Comparison of ENCODE assay signal across 9 mouse cellular contexts in the genomic region with DNA sequence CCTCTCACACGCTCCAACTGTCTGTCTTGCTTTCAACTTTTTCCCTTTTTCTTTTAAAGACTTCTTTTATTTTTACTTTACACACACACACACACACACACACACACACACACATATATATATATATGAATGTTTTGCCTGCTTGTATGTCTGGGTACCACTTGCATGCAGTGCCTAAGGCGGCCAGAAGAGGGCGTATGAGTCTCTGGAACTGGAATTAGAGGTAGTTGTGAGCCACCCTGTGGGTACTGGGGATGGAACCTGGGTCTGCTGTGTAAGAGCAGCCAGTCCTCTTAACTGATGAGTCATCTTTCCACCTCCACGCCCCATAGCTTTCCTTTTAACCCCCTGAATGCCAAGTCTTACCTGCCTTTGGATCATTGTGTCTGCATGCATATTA. TPM values are rescaled to one million over a fixed set of nuclear protein-coding genes. Genes with fewer than 3 reads are reported as not detected.
A peak's percentile ranks its signal among the peaks of the same experiment; 100 is the strongest.
DNase-seq lines count a peak whose midpoint lies in the region; ATAC-seq and TF ChIP-seq lines count a peak whose summit lies in the region.
"Had no signal": no experiment of that assay in that cellular context is flagged by ENCODE, and none has a peak within 500 bp of the region (broad histone marks: within the 10 kb centered on the region; RNA-seq: fewer than 3 reads in every experiment).

No protein-coding gene starts in this region.

- TF ChIP-seq POLR2A in liver, adult 2 months (IDR thresholded peaks at IDR 0.05; ENCODE audit: extremely low read depth, insufficient read depth, low read length), result no peak
- TF ChIP-seq POLR2A in cortical plate, adult 2 months (IDR thresholded peaks at IDR 0.05; ENCODE audit: extremely low read depth, insufficient read depth, low read length), result no peak

- H3K27me3 ChIP-seq in liver, adult 2 months (ENCODE audit: control insufficient read depth, insufficient read depth, low read length), result no peaks in the 10 kb centered on the region
- peaks cover 22% of the 10 kb centered on the region for H3K27me3 ChIP-seq in liver, embryonic 12.5 days (replicated peaks)

- DNase-seq in adrenal gland, adult 18-20 months (ENCODE audit: low spot score in 2 of 2), result peak; percentile 26 to 43
- no peak for DNase-seq in adrenal gland, adult 8-10 months
- peak; percentile 15 for DNase-seq in liver, adult 2 months (ENCODE audit: extremely low read depth, low read depth, low spot score)
- peak; percentile 39 for DNase-seq in mesoderm, embryonic 11.5 days (ENCODE audit: low read depth, low spot score)
- no peak for DNase-seq in gastrocnemius, postnatal 10 days
- no peak for DNase-seq in gastrocnemius, adult 8-10 months (ENCODE audit: low spot score in 2 of 2)

- no peak overlapping the region for H3K27ac ChIP-seq in liver, adult 2 months (replicated peaks; ENCODE audit: insufficient read depth, low read depth, low read length)
- H3K27ac ChIP-seq in liver, embryonic 12.5 days, result no peak overlapping the region
- H3K27ac ChIP-seq in cortical plate, adult 2 months (ENCODE audit: insufficient read depth, low read length), result no peak overlapping the region

- peaks cover 7% of the 10 kb centered on the region for H3K4me1 ChIP-seq in liver, adult 2 months (ENCODE audit: control insufficient read depth, insufficient read depth, low read length)
- H3K4me1 ChIP-seq in liver, embryonic 12.5 days, result peaks cover 9% of the 10 kb centered on the region; the same call in 1 of the 2 replicates
- H3K4me1 ChIP-seq in cortical plate, adult 2 months (ENCODE audit: control insufficient read depth, insufficient read depth, low read length), result peaks cover 5% of the 10 kb centered on the region

- WGBS in liver, adult 2 months, result 38% methylated on average over 4 of the region's 4 CpGs
- 21% methylated on average over 4 of the region's 4 CpGs for WGBS in liver, embryonic 12.5 days (ENCODE audit: insufficient replicate concordance)

- no peak overlapping the region for H3K9ac ChIP-seq in liver, adult 2 months (ENCODE audit: low read depth, low read length)
- no peak overlapping the region for H3K9ac ChIP-seq in liver, embryonic 12.5 days

- H3K79me2 ChIP-seq in liver, adult 2 months (ENCODE audit: control insufficient read depth, insufficient read depth, low read length), result no peaks in the 10 kb centered on the region

- H3K4me3 ChIP-seq in liver, adult 2 months (ENCODE audit: insufficient read depth, low read depth, low read length), result no peak overlapping the region
- H3K4me3 ChIP-seq in liver, embryonic 12.5 days, result no peak overlapping the region
- no peak overlapping the region for H3K4me3 ChIP-seq in cortical plate, adult 2 months (ENCODE audit: insufficient read depth, low read length)

- TF ChIP-seq CTCF in liver, adult 2 months (IDR thresholded peaks at IDR 0.05; ENCODE audit: low read depth, low read length), result peak; percentile 70
- TF ChIP-seq CTCF in cortical plate, adult 2 months (IDR thresholded peaks at IDR 0.05; ENCODE audit: extremely low read depth, insufficient read depth, low read length), result peak; percentile 37

- no peak overlapping the region for H3K4me2 ChIP-seq in liver, embryonic 12.5 days

- no peak for ATAC-seq in liver, embryonic 12.5 days

- no peaks in the 10 kb centered on the region for H3K9me3 ChIP-seq in liver, embryonic 12.5 days (replicated peaks)

- no peaks in the 10 kb centered on the region for H3K36me3 ChIP-seq in liver, adult 2 months (ENCODE audit: control insufficient read depth, insufficient read depth, low read length)
- H3K36me3 ChIP-seq in liver, embryonic 12.5 days, result no peaks in the 10 kb centered on the region

RNA-seq across cellular contexts. Expression of gene Tmem81, which starts 17.9 kb away (rescaled TPM):
- total RNA-seq in adrenal gland, adult 18-20 months (2021), result 1 to 10 TPM; 3.3 to 4.0 TPM
- 1 to 10 TPM; 4.2 to 9.0 (median 7.1) TPM for total RNA-seq in adrenal gland, adult 8-10 months (2022)
- total RNA-seq in liver, adult 2 months (2014; rRNA removed), result 1.4 and 1.8 TPM in 2 replicates
- 1.0 and 1.5 TPM in 2 replicates for polyA plus RNA-seq in liver, adult 2 months (2012; rRNA removed)
- polyA plus RNA-seq in liver, embryonic 12.5 days (2016; fragmentation: Nextera tagmentation; extraction: Ambion mirVana), result 1.5 and 1.7 TPM in 2 replicates
- polyA plus RNA-seq in cortical plate, adult 2 months (2012; rRNA removed), result 5.4 and 5.8 TPM in 2 replicates
- 1 to 10 TPM; 1.3 to 1.9 TPM for total RNA-seq in gastrocnemius, postnatal 10 days (2021)
- 1 to 10 TPM; 1.2 to 1.9 (median 1.3) TPM for total RNA-seq in gastrocnemius, adult 8-10 months (2022)

RNA-seq across cellular contexts. Expression of gene Cntn2, which starts 19.1 kb away (rescaled TPM):
- total RNA-seq in adrenal gland, adult 18-20 months (2021), result not detected
- total RNA-seq in adrenal gland, adult 8-10 months (2022), result under 1 TPM; 0.10 to 0.34 (median 0.18) TPM
- total RNA-seq in liver, adult 2 months (2014; rRNA removed), result under 0.01 and 0.07 TPM in 2 replicates
- 0.11 and 0.48 TPM in 2 replicates for polyA plus RNA-seq in liver, adult 2 months (2012; rRNA removed)
- polyA plus RNA-seq in liver, embryonic 12.5 days (2016; fragmentation: Nextera tagmentation; extraction: Ambion mirVana), result 0.02 and 0.19 TPM in 2 replicates
- polyA plus RNA-seq in cortical plate, adult 2 months (2012; rRNA removed), result 51.9 and 55.8 TPM in 2 replicates
- total RNA-seq in gastrocnemius, postnatal 10 days (2021), result under 1 TPM; 0.11 to 0.21 TPM
- not detected for total RNA-seq in gastrocnemius, adult 8-10 months (2022)
- polyA plus RNA-seq: C2C12 had no signal

RNA-seq across cellular contexts. Expression of gene Rbbp5, which starts 46.8 kb away (rescaled TPM):
- total RNA-seq in adrenal gland, adult 18-20 months (2021), result 10 to 100 TPM; 34.6 to 37.8 TPM
- total RNA-seq in adrenal gland, adult 8-10 months (2022), result 10 to 100 TPM; 32.1 to 49.6 (median 44.7) TPM
- total RNA-seq in liver, adult 2 months (2014; rRNA removed), result 21.4 and 21.7 TPM in 2 replicates
- polyA plus RNA-seq in liver, adult 2 months (2012; rRNA removed), result 10.2 and 10.5 TPM in 2 replicates
- polyA plus RNA-seq in liver, embryonic 12.5 days (2016; fragmentation: Nextera tagmentation; extraction: Ambion mirVana), result 33.5 and 35.3 TPM in 2 replicates
- 53.8 and 54.1 TPM in 2 replicates for polyA plus RNA-seq in cortical plate, adult 2 months (2012; rRNA removed)
- total RNA-seq in gastrocnemius, postnatal 10 days (2021), result 10 to 100 TPM; 19.6 to 20.3 TPM
- total RNA-seq in gastrocnemius, adult 8-10 months (2022), result 10 to 100 TPM; 17.6 to 21.6 (median 19.1) TPM

Comparison
In these comparisons a context has a peak if more than half of its experiments do, and no peak if none do; other contexts are left out.
1. DNase-seq: peak in adrenal gland, adult 18-20 months (2 of 2), liver, adult 2 months (single experiment) and mesoderm, embryonic 11.5 days (single experiment); none in adrenal gland, adult 8-10 months (single experiment), gastrocnemius, postnatal 10 days (single experiment) and gastrocnemius, adult 8-10 months (0 of 2).